Mouse (Mus musculus) left cerebral cortex, postnatal 10 days (tissue): ENCODE measurements at regions not wholly inside any gene's neighbourhood (a gene's known extent, or its start where the extent isn't known, plus 50 kb on each side); places are given as distances from the start of the nearest gene placed in this dataset.

Experiments used
- DNase-seq, 2 experiments: peaks; one replicate each; pipeline ENCODE4 v3.0.0; 2021 to 2022; ENCODE audit warnings: low spot score in 2 of 2, mixed read lengths in 1 of 2; ENCODE audit errors: extremely low spot score in 1 of 2
- intact Hi-C: fragments of 180-260 bp; cut with DNase I; formaldehyde crosslinking; loops from one replicate; pipeline ENCODE4 v1.15.1; 2025

DNA sequence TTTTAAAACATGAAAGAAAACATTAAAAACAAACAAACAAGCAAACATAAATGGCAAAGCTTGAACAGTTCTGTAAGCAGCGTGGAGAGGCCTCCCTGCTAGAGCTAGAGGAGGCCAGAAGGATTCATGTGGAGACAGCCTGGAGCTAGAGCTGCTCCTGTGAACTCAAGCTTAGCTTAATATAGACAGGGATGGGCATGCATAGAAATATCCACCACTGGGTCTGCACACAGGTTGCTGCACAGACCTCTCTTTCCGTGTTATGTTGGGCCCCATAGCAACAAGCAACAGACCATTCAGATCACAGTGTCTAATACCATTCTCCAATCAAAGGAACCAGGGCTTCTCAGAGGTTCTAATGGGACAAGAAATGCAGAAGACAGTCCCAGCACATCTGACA, 122.9 kb upstream of the Magi3 start:
- no peak for DNase-seq
- intact Hi-C loops: no loop called here

DNA sequence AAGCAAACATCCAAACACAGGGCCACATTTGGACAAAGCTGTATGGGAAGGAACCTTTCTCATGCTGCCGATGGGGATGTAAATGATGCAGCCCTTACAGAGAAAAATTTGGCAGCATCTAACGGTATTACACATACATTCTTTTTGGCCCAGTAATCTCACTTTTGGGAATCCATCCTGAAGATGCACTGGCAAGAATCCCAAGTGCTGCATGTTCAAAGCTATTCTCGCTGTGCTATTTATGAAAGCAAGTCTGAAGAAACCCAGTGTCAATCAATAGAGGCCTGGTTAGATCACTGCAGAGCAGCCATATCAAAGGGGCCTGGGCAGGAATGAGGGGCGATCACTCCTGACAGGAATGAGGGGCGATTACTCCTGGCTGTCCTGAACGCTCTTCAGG, 122.0 kb upstream of the Magi3 start:
- intact Hi-C loops: no loop called here
- peak in 1 of 2 experiments; percentile 72 for DNase-seq

DNA sequence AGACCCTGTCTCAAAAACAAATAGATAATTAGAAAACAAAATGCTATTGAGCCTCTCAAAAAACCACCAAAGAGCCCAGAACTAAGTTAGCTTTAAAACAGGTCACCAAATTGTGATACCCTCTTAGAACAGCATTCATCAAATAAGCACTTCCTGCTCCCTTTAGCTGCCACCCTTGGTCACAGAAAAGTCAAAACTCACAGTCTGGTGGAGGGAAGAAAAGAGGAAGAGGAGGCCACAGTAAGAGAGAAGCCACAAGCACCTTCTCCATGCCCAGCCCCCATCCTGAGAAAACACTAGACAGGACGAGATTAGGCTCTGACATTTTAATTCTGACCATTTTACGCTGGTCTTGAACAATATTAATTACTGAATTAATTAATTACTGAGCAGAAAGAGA, 120.2 kb upstream of the Magi3 start:
- DNase-seq: no peak
- intact Hi-C loops: no loop called here

DNA sequence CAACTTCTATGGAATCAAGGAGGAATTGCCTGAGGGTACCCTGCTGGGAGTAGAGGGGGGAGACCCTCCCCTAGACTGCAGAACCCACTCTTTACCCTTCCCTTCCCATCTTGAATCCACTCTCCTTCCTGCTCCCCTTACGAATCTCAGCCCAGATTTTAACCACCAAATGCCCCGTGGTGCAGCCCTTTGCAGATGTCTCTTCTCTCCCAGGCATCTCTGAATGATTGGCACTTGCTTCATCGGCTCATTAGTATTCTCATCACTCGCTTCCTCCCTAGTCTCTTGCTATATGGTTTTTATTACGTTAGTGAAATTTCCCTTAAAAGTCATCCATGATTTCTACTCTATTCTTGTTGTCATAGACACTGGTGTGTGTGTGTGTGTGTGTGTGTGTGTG, 116.7 kb upstream of the Magi3 start:
- intact Hi-C loops: no loop called here
- DNase-seq: no peak

DNA sequence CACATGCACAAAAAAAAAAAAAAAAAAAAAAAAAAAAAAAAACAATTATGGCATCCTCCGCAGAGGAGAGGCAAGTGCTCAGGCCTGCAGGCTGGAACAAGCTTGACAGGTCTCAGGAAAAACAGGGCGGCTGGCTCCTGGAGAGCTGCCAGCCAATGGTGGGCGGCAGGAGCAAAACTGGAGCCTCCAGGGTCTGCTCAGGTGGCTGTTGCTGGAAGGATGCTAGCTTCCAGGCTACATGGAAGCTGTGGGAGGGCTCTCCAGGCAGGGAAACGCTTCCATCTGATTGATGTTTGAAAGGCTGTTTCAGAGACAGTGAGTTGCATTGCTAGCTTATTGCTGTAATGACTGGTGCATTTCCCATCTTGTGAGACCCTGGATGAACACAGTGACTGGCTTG, 116.1 kb upstream of the Magi3 start:
- DNase-seq: peak in 1 of 2 experiments; percentile 41
- intact Hi-C loops: no loop called here

DNA sequence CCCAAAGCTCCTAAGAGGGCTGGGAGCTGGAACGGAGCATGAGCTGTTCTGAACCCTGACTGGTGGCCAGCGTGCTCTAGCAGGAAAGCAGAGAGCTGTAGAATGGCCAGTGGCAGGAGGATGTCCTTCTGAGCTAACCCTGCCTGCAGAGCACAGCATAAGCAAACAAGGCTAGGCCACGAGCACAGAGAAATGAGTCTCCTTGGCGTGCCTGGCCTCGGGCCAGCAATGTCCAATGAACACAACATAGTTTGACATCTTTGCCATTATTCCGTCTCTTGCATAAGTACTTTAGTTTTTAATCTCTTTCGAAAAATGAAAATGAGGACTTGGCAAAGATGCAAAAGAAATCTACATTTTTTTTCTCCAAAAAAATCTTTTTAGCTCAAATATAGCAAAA, 114.6 kb upstream of the Magi3 start:
- intact Hi-C loops: no loop called here
- DNase-seq: no peak

DNA sequence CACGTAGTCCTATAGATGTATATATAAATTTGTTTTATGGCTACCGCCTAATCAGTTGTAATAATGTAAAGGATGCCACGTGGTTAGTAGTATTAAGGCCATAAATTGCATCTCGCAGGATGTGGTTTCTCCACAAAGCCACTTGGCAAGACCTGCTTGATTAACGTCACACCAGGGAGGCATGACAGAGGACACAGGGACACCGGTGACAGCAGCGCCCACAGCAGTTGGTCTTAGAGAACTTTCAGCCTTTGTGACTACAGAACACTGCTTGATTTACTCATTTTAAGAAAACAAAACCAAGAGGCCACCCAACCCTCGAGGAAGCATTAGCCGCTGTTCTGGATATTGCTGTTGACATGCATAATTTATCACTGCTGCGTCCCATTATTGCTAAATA, 113.2 kb upstream of the Magi3 start:
- intact Hi-C loops: no loop called here

DNA sequence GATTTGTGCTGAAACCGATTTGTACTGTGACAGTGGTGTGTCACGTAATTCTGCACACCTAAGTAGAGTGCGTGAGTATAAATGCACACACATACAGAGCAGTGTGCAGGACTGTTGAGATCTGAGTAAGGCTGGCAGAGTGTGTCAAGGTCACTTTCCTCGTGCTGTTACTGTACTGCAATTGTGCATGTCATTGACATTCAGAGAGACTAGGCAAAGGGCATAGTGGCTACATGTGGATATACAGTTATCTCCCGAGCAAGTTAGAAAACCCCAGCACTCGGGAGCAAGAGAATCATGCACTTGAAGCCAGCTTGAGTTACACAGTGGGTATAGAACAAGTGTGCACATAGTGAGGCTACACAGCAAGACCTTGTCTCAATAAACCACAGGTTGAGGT, 110.5 kb upstream of the Magi3 start:
- DNase-seq: no peak
- intact Hi-C loops: no loop called here

More for the DNA sequence above, 113.2 kb upstream of the Magi3 start:
- no peak for DNase-seq

DNA sequence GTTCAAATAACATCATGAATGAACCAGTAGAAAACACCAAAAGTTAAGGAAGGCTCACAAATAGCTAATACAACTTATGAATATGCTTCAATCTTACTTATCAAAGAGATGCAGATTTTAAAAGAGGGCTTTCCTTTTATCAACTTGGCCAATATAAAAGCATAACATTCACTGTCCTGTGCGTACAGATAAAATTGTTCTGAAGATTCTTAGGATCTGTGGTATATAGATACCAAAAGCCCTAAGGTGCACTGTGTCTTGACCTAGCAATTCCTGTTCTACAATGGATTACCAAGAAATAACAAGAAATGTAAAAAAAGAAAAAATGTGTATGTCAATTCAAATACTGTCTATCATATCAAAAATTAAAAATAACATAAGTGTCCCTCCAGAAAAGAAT, 107.7 kb upstream of the Magi3 start:
- intact Hi-C loops: no loop called here

DNA sequence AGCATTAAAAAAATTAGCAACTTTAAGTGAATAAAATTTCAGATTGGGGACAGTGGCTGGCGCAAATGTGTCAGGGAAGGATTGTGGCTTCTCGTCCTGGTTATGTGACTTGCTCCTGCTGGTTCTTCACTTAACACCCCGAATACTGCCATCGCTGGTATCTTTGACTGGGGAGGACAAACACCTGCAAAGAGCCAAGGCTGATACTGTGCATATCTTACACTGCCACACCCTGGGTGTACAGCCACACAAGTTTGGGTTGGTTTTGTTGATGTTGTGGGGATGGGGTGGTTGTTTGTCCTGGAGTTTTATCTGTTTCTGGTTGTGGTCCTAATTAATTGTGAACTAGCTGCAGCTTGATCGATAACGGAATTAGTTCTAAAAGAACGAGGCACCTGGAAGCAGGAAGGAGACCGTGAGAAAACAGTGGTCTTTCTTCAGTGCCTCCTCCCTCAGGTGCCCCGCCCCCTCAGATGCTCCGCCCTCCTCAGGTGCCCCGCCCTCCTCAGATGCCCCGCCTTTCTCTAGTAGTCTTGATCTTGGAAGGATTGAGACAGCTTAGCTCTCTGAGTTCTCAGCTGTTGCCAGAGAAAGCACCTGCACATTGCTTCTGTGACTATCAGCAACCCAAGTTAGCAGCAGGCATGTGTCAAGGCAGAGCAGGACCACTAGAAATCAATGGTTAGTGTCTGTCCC, 107.0 kb upstream of the Magi3 start:
- intact Hi-C loops: no loop called here
- DNase-seq: no peak

More for the DNA sequence above, 107.7 kb upstream of the Magi3 start:
- no peak for DNase-seq

DNA sequence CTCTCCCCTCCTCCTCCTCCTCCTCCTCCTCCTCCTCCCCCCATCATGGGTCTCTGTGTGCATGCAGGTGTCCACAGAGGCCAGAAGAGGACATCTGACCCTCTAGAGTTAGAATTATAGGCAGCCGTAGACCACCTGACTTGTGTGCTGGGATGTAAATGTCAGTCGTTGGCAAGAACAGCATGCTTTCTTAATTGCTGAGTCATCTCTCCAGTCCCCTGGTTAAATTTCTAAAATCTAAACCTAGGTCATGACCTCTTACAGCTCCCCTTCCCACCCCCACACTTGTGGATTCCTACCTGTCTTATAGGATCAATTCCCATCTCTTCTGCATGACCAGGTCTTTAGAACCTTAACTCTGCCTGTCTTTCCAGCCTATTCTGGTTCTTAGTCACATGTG, 102.4 kb upstream of the Magi3 start:
- intact Hi-C loops: no loop called here
- DNase-seq: no peak

DNA sequence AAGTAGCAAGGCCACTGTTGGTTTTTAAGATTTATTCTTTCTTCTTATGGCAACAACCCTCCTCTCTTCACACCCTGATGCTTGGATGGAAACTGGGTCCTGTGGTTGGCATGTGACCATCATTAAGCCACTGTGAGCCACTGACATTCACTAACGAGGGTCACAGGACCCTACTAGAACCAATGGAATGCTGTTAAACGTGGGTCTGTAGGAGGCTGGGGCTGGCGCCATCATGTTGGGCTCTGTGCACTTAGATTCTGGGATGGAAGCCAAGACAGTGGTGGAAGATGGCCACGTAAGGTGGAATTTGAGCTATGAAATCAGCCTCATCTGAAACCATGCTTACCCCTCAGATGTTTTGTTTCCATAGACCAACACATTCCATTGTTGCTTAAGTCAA, 100.2 kb upstream of the Magi3 start:
- no peak for DNase-seq
- intact Hi-C loops: no loop called here

DNA sequence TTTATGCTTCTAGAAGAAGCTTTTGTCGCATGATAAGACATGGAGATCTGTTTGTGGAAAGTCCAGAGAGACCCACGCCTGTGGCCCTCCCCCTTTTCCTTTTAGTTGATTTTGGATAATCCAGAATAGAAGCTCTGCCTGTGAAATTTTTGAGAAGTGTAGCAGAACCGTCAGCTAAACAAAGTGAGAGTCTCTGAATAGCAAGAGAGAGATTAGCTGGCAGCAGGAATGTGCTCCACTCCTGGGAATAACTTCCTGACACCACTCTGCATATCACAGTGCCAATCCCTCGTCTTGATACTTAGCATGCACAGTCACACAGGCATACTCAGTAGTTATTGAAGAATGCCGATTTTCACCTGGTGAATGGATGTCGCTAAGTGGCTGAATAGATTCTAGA, 99.2 kb upstream of the Magi3 start:
- intact Hi-C loops: no loop called here

DNA sequence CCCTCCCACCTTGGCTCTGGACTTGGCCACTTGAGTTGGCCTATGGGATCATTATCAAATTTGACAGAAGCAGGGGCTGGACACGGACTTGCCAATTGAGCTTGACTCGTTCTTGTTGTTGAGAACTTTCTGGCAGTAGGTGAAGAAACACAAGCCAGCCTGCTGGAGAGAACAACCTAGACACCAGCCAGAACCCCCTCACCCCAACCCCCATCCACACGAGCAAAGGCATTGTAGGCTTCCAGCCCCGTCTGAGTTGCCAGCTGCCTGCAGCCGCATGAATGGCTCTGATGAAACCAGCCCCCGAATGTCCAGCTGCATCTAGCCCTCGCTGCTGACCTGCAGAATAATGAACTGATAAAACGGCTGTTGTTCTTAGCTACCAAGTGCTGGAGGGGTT, 98.7 kb upstream of the Magi3 start:
- DNase-seq: peak; percentile 42 to 59
- intact Hi-C loops: no loop called here

More for the DNA sequence above, 99.2 kb upstream of the Magi3 start:
- no peak for DNase-seq

DNA sequence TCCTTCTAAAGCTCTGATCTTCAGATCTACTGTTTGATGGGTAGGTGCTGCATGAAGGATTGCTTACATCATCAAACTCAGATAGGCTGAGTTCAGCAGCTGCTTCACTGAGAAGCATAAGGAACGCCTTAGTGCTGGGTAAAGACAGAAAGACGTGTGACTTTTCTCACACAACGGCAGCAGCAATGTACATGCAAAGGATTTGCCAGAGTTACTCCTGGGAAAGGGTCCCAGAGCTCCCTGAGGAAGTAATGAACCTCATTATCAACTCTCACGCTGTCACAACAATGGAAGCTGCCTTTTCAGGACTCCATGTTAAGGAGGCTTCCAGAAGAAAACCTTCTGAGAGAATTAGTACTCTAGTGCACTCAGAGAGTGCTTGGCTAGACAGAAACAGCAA, 97.4 kb upstream of the Magi3 start:
- DNase-seq: no peak
- intact Hi-C loops: no loop called here

DNA sequence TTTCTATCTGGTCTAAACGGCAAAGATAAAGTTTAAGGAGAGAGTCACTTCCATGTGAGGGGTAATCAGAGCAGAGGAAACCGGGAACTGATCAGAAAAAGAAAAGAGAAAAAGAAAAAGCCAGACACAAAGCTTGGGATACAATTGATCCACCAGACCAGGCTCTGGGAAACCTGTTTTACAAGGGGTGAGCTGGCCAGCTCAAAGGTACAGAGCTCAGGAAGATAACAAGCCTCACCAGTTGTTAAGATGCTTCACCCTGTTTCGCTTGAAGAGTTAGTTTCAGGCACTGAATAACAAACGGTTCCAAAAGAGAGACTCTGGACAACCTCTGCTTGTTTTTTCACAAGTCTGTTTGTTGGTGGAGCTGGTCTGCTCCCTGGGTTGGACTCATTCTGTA, 92.9 kb upstream of the Magi3 start:
- intact Hi-C loops: no loop called here
- no peak for DNase-seq

DNA sequence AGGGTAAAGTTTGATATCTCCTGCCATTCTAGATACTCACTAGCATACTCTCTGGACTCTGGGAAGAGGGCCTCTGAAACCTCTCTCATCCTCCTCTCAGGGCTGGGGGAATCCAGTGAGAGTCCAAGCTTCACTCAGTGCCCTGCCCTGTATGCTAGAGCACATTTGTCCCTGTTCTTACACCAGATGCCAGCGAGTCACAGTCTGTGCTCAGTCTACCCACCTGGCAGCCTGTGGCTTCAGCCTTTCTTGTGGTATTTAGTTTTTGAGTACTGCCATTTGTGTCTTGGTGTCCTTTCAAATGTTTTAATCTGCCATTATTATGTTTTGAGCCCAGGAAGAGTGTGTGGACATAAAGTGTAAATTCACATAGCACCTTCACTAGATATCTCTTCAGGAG, 86.8 kb upstream of the Magi3 start:
- intact Hi-C loops: no loop called here
- no peak for DNase-seq

DNA sequence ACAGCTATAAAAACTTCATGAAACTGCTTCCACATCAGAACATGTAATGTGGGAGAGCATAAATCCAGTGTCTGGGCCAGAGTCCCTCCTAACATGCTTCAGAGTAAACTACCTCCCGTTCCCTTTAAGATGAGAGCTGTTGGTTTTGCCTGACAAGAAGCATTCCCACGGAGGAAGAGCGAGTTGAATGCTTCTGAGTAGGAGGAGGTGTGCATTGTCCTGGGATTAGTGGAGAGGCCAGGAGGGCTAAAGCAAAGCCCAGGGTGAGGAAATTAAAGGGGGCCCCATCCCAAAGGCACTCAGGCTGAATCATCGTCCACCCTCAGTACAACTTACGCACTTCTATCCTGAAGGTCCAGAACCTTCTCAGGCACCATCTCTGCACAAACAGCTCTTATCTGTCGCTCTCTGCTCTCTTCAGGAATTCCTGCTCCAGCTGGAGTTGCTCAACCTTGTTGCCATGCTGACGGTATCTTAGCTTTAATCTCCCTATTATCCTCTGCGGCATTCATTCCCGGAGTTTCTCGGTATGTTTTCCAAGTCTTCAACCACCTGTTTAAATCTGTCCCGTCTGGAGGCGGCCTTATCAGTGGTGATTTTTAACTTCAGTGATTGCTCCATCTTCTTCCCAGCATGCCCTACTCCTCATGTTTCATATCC, 85.9 kb upstream of the Magi3 start:
- intact Hi-C loops: no loop called here
- DNase-seq: no peak

DNA sequence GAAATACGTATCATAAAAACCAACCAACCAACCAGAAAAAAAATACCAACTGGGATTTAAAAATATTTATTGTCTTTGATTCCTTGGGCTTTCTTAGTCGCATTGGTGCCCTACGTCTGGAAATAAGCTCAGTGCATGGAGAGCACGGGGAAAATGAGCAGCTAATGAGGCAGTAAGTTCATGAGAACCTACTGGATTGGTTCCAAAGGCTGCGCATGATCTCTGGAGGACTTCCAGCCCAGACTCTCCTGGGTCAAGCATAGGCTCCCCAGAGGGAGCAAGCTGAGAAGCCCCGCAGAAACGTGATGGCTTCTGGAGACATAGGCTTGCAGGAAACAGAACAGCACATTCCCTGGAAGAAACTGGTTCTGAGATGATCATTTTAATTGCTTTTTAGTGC, 83.4 kb upstream of the Magi3 start:
- no peak for DNase-seq
- intact Hi-C loops: no loop called here

DNA sequence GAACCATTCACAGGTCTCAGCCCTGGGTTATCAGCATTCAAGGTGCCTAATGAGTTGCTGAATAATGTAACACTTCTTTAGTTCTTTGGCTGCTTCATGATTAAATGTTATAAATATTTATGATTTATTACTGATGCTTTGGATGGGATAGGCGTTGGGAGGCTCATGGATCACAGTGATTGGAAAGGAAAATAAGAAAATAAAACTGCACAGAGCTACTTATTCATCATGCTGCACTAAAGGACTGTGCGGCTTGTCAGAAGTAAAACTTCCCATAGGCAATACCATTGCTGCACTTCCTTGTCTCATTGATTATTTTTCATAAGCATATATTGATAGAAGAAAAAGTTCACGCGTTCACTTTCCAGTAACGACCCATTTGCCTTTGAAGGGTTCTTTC, 80.0 kb upstream of the Magi3 start:
- intact Hi-C loops: no loop called here
- no peak for DNase-seq

DNA sequence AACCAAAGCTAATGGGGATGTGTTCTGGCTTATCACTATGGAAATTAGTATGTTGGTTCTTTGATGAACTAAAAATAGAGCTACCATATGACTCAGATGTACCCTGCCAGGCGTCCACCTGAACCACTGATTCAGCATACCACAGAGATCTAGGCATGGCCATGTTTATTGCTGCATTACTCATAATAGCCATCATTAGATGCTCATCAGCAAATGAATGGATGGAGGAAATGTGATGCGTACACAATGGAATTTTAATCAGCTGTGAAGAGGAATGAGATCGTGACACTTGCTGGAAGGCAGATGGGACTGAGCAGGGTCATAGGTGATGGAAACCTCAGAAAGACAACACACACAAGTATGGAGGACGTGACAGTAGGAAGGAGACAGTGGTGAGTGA, 78.7 kb upstream of the Magi3 start:
- DNase-seq: no peak
- intact Hi-C loops: no loop called here
